Mouse (Mus musculus) megakaryocyte, embryonic 14.5 days (primary cell): ENCODE results near the gene Anxa5. TPM values are rescaled to one million over a fixed set of nuclear protein-coding genes. Genes with fewer than 3 reads are reported as not detected.
A peak's percentile ranks its signal among the peaks of the same experiment; 100 is the strongest.

Experiments used
- H3K27me3 ChIP-seq: replicated peaks from 2 replicates; pipeline ENCODE3; 2012; ENCODE audit warnings: inconsistent platforms
- H3K36me3 ChIP-seq: replicated peaks from 2 replicates; pipeline ENCODE3; 2012; ENCODE audit warnings: low read length, inconsistent platforms, mixed read lengths
- H3K4me1 ChIP-seq: 2 replicates; pipeline ENCODE4 v1.6.1; 2012; ENCODE audit warnings: inconsistent platforms
- H3K4me3 ChIP-seq: replicated peaks from 2 replicates; pipeline ENCODE3; 2012; ENCODE audit warnings: moderate library complexity, mild to moderate bottlenecking, inconsistent platforms
- H3K9me3 ChIP-seq: 2 replicates; pipeline ENCODE4 v1.6.1; 2012; ENCODE audit warnings: inconsistent platforms
- FLI1 ChIP-seq: IDR thresholded peaks from 2 replicates; pipeline ENCODE4 v1.6.1; 2012; ENCODE audit warnings: low read length, inconsistent platforms, mixed read lengths
- GATA1 ChIP-seq: IDR thresholded peaks from 3 replicates; pipeline ENCODE4 v1.6.1; 2012; ENCODE audit warnings: mixed read lengths, low read length, inconsistent platforms, borderline replicate concordance
- polyA plus RNA-seq: library from polyadenylated mRNA; stranded (reverse); fragments of >175 nt; gene quantifications from 2 replicates; pipeline ENCODE4 v1.2.3, GENCODE M21; 2012; ENCODE audit warnings: low replicate concordance; ENCODE audit not compliant: insufficient read depth

Gene Anxa5
- polyA plus RNA-seq, 1 experiment = 227 TPM

GRCm38 (mm10) chr3:36476261-36477155 is 814 bp upstream of the Anxa5 start:
- H3K36me3 ChIP-seq = peaks cover 8% of the 10 kb centered on the region
- peak overlapping the region; percentile 91 for H3K4me3 ChIP-seq
- H3K4me1 ChIP-seq = peaks cover 41% of the 10 kb centered on the region
- no peaks in the 10 kb centered on the region for H3K9me3 ChIP-seq
- no peaks in the 10 kb centered on the region for H3K27me3 ChIP-seq
- TF ChIP-seq FLI1 = no peak

GRCm38 (mm10) chr3:36474938-36475483 is 683 bp downstream of the Anxa5 start:
- Histone ChIP-seq H3K4me3 (peak overlapping the region; percentile 91), H3K36me3 (peaks cover 19% of the 10 kb centered on the region), H3K9me3 (no peaks in the 10 kb centered on the region), H3K27me3 (no peaks in the 10 kb centered on the region), H3K4me1 (peaks cover 43% of the 10 kb centered on the region)
- no peak for TF ChIP-seq GATA1
- no peak for TF ChIP-seq FLI1

- TF ChIP-seq GATA1 (no peak), FLI1 (no peak)
- Histone ChIP-seq H3K36me3 (peaks cover 19% of the 10 kb centered on the region), H3K27me3 (no peaks in the 10 kb centered on the region), H3K4me1 (peaks cover 48% of the 10 kb centered on the region), H3K4me3 (peak overlapping the region; percentile 91), H3K9me3 (no peaks in the 10 kb centered on the region)
These were observed 1.3 kb downstream of the Anxa5 start for GRCm38 (mm10) chr3:36474421-36474820.

- TF ChIP-seq FLI1 = no peak
- TF ChIP-seq GATA1 = no peak
- H3K4me1 ChIP-seq = peaks cover 55% of the 10 kb centered on the region
- no peaks in the 10 kb centered on the region for H3K9me3 ChIP-seq
- no peak overlapping the region for H3K4me3 ChIP-seq
- peaks cover 19% of the 10 kb centered on the region for H3K36me3 ChIP-seq
- no peaks in the 10 kb centered on the region for H3K27me3 ChIP-seq
These were observed 2.5 kb downstream of the Anxa5 start for GRCm38 (mm10) chr3:36473222-36473621.

- Histone ChIP-seq H3K4me1 (peaks cover 66% of the 10 kb centered on the region), H3K36me3 (peaks cover 19% of the 10 kb centered on the region)
These were observed 3.8 kb downstream of the Anxa5 start for GRCm38 (mm10) chr3:36471856-36472255.

GRCm38 (mm10) chr3:36468871-36469270 is 6.8 kb downstream of the Anxa5 start:
- peaks cover 38% of the 10 kb centered on the region for H3K36me3 ChIP-seq
- TF ChIP-seq GATA1 = no peak
- no peak for TF ChIP-seq FLI1
- H3K27me3 ChIP-seq = no peaks in the 10 kb centered on the region
- H3K4me1 ChIP-seq = peaks cover 72% of the 10 kb centered on the region
- H3K9me3 ChIP-seq = no peaks in the 10 kb centered on the region
- peak overlapping the region; percentile 46 for H3K4me3 ChIP-seq

More at GRCm38 (mm10) chr3:36471856-36472255, 3.8 kb downstream of the Anxa5 start:
- H3K4me3 ChIP-seq = no peak overlapping the region
- no peaks in the 10 kb centered on the region for H3K9me3 ChIP-seq
- no peaks in the 10 kb centered on the region for H3K27me3 ChIP-seq
- TF ChIP-seq FLI1 = no peak
- no peak for TF ChIP-seq GATA1

- H3K4me1 ChIP-seq = peaks cover 62% of the 10 kb centered on the region
- no peak for TF ChIP-seq FLI1
- no peak for TF ChIP-seq GATA1
- no peaks in the 10 kb centered on the region for H3K9me3 ChIP-seq
- H3K4me3 ChIP-seq = peak overlapping the region; percentile 76
- peaks cover 47% of the 10 kb centered on the region for H3K36me3 ChIP-seq
- no peaks in the 10 kb centered on the region for H3K27me3 ChIP-seq
These were observed 8.1 kb downstream of the Anxa5 start for GRCm38 (mm10) chr3:36467632-36468031.

GRCm38 (mm10) chr3:36465538-36465937 is 10.2 kb downstream of the Anxa5 start:
- H3K4me1 ChIP-seq = peaks cover 56% of the 10 kb centered on the region
- no peaks in the 10 kb centered on the region for H3K27me3 ChIP-seq
- H3K9me3 ChIP-seq = no peaks in the 10 kb centered on the region
- TF ChIP-seq FLI1 (no peak), GATA1 (no peak)
- H3K36me3 ChIP-seq = peaks cover 55% of the 10 kb centered on the region
- no peak overlapping the region for H3K4me3 ChIP-seq

- H3K4me3 ChIP-seq = no peak overlapping the region
- no peaks in the 10 kb centered on the region for H3K27me3 ChIP-seq
- no peaks in the 10 kb centered on the region for H3K9me3 ChIP-seq
- H3K4me1 ChIP-seq = peaks cover 31% of the 10 kb centered on the region
- H3K36me3 ChIP-seq = peaks cover 84% of the 10 kb centered on the region
- TF ChIP-seq GATA1 (no peak), FLI1 (no peak)
These were observed 13.3 kb downstream of the Anxa5 start for GRCm38 (mm10) chr3:36462348-36462747.

- TF ChIP-seq FLI1 (no peak), GATA1 (no peak)
- H3K4me3 ChIP-seq = no peak overlapping the region
- peaks cover 26% of the 10 kb centered on the region for H3K4me1 ChIP-seq
- H3K27me3 ChIP-seq = no peaks in the 10 kb centered on the region
- peaks cover 89% of the 10 kb centered on the region for H3K36me3 ChIP-seq
- no peaks in the 10 kb centered on the region for H3K9me3 ChIP-seq
These were observed 13.9 kb downstream of the Anxa5 start for GRCm38 (mm10) chr3:36461819-36462218.
